Mouse (Mus musculus): ENCODE data around the gene Hist1h2ae.
"Not testable (repeated sequence)": the region's sequence is repeated elsewhere in the genome, so short reads cannot be mapped to it uniquely, and the experiment has no call there.

Hist1h2ae gene

GRCm38 (mm10) chr13:23541497-23541896, 29.5 kb downstream of the Hist1h2ae start:
- DNase-seq (ENCODE audit: low spot score) = no peak

- DNase-seq (ENCODE audit: low spot score) = not testable (repeated sequence)
Measured at GRCm38 (mm10) chr13:23539821-23540220, 31.2 kb downstream of the Hist1h2ae start.

GRCm38 (mm10) chr13:23538249-23538648, 32.8 kb downstream of the Hist1h2ae start:
- no peak for DNase-seq (ENCODE audit: low spot score)

GRCm38 (mm10) chr13:23537006-23537710, 33.9 kb downstream of the Hist1h2ae start:
- no peak for DNase-seq (ENCODE audit: low spot score)

GRCm38 (mm10) chr13:23536076-23536822, 34.8 kb downstream of the Hist1h2ae start:
- no peak for DNase-seq (ENCODE audit: low spot score)

GRCm38 (mm10) chr13:23535137-23536075, 35.6 kb downstream of the Hist1h2ae start, which contains the start of gene Hist1h3g:
Gene Hist1h3g (plus strand): TSS chr13:23535422.
- peak; percentile 91 for DNase-seq (ENCODE audit: low spot score)

GRCm38 (mm10) chr13:23534368-23535131, 36.5 kb downstream of the Hist1h2ae start:
- DNase-seq (ENCODE audit: low spot score) = no peak

- peak; percentile 77 for DNase-seq (ENCODE audit: low spot score)
Measured at GRCm38 (mm10) chr13:23533560-23534367, 37.3 kb downstream of the Hist1h2ae start, which contains the start of gene Hist1h2af. Gene Hist1h2af (plus strand): TSS chr13:23533906.

GRCm38 (mm10) chr13:23532262-23533075, 38.6 kb downstream of the Hist1h2ae start:
- DNase-seq (ENCODE audit: low spot score) = no peak

GRCm38 (mm10) chr13:23530901-23531875, 39.8 kb downstream of the Hist1h2ae start, which contains the start of gene Hist1h4h:
Gene Hist1h4h (plus strand): TSS chr13:23531050.
- DNase-seq (ENCODE audit: low spot score) = peak; percentile 98

- DNase-seq (ENCODE audit: low spot score) = peak; percentile 81
Measured at GRCm38 (mm10) chr13:23530181-23530900, 40.7 kb downstream of the Hist1h2ae start.

- no peak for DNase-seq (ENCODE audit: low spot score)
Measured at GRCm38 (mm10) chr13:23529480-23530165, 41.4 kb downstream of the Hist1h2ae start.

GRCm38 (mm10) chr13:23529005-23529404, 42.0 kb downstream of the Hist1h2ae start:
- no peak for DNase-seq (ENCODE audit: low spot score)

GRCm38 (mm10) chr13:23526312-23526711, 44.7 kb downstream of the Hist1h2ae start:
- peak; percentile 91 for DNase-seq (ENCODE audit: low spot score)

- DNase-seq (ENCODE audit: low spot score) = no peak
Measured at GRCm38 (mm10) chr13:23525901-23526300, 45.1 kb downstream of the Hist1h2ae start.

- no peak for DNase-seq (ENCODE audit: low spot score)
Measured at GRCm38 (mm10) chr13:23524654-23525053, 46.4 kb downstream of the Hist1h2ae start.

GRCm38 (mm10) chr13:23523976-23524375, 47.0 kb downstream of the Hist1h2ae start:
- no peak for DNase-seq (ENCODE audit: low spot score)
